Mouse (Mus musculus) midbrain, embryonic 10.5 days (tissue): ENCODE measurements around the gene Bcl2a1a. TPM values are rescaled to one million over a fixed set of nuclear protein-coding genes. Genes with fewer than 3 reads are reported as not detected.

ENCODE experiments used
- polyA plus RNA-seq: library from polyadenylated mRNA; unstranded; fragments of >200 nt; fragmentation: Nextera tagmentation; extraction: Ambion mirVana; gene quantifications from 2 replicates; pipeline ENCODE4 v1.2.1, GENCODE M21; 2016

Bcl2a1a gene
- polyA plus RNA-seq, 1 experiment from 2014 or later = not detected

Other genes with a start within 250 kb of the Bcl2a1a start
- gene Mthfsl, start 236.6 kb upstream of the Bcl2a1a start, polyA plus RNA-seq = 23.6 and 28.4 TPM in 2 replicates
- gene Bcl2a1d, start 225.0 kb upstream of the Bcl2a1a start, polyA plus RNA-seq = not detected in 2 replicates
- gene Trim43c, start 117.7 kb upstream of the Bcl2a1a start, polyA plus RNA-seq = 0.06 TPM in 1 of 2 replicates, not detected in the other
- not detected in 2 replicates for gene Trim43b, start 135.9 kb downstream of the Bcl2a1a start, polyA plus RNA-seq
- gene Bcl2a1b, start 242.3 kb downstream of the Bcl2a1a start, polyA plus RNA-seq = 0.32 and 0.42 TPM in 2 replicates
- 0.28 TPM in 1 of 2 replicates, not detected in the other for gene Gm29094, start 242.5 kb downstream of the Bcl2a1a start, polyA plus RNA-seq